Mouse (Mus musculus) embryonic fibroblast, embryonic 13.5 days (primary cell): ENCODE results near the gene Dus4l.

Experiments used
- CTCF ChIP-seq: IDR thresholded peaks from 2 replicates; pipeline ENCODE4 v1.5.1; 2011; ENCODE audit warnings: mild to moderate bottlenecking, control low read depth, low read length, moderate library complexity, borderline replicate concordance; ENCODE audit not compliant: insufficient read depth
- POLR2A ChIP-seq: IDR thresholded peaks from 2 replicates; pipeline ENCODE4 v1.6.1; 2011; ENCODE audit warnings: low read depth, mild to moderate bottlenecking, control low read depth, low read length, moderate library complexity

GRCm38 (mm10) chr12:31608138-31608537 is 46.5 kb downstream of the Dus4l start:
- TF ChIP-seq CTCF = no peak
- no peak for TF ChIP-seq POLR2A
